Mouse (Mus musculus) forebrain, embryonic 15.5 days (tissue): ENCODE measurements around the gene Trip11. TPM values are rescaled to one million over a fixed set of nuclear protein-coding genes. Genes with fewer than 3 reads are reported as not detected.

Source experiments
- ATAC-seq: fragments of 200-750 bp; cut with Nextera tagmentation; replicated peaks from 2 replicates; pipeline ENCODE4 v1.8.0; 2017; ENCODE audit warnings: mild to moderate bottlenecking, moderate TSS enrichment, moderate library complexity
- H3K27ac ChIP-seq: fragments of 300-500 bp; sonication (generic); replicated peaks from 2 replicates; pipeline ENCODE4 v1.5.1; 2015; ENCODE audit warnings: mild to moderate bottlenecking, inconsistent platforms
- H3K27me3 ChIP-seq: fragments of 300-500 bp; sonication (generic); 2 replicates; pipeline ENCODE4 v1.6.1; 2015; ENCODE audit warnings: inconsistent platforms
- H3K36me3 ChIP-seq: fragments of 300-500 bp; sonication (generic); 2 replicates; pipeline ENCODE4 v1.6.1; 2015; ENCODE audit warnings: mild to moderate bottlenecking, inconsistent platforms
- H3K4me1 ChIP-seq: fragments of 300-500 bp; sonication (generic); 2 replicates; pipeline ENCODE4 v1.6.1; 2015; ENCODE audit warnings: inconsistent platforms
- H3K4me2 ChIP-seq: fragments of 300-500 bp; sonication (generic); replicated peaks from 2 replicates; pipeline ENCODE4 v1.6.1; 2015; ENCODE audit warnings: mild to moderate bottlenecking, inconsistent platforms
- H3K4me3 ChIP-seq: fragments of 300-500 bp; sonication (generic); 2 replicates; pipeline ENCODE4 v1.5.1; 2015; ENCODE audit warnings: mild to moderate bottlenecking, inconsistent platforms
- H3K9ac ChIP-seq: fragments of 300-500 bp; sonication (generic); replicated peaks from 2 replicates; pipeline ENCODE4 v1.6.1; 2015; ENCODE audit warnings: mild to moderate bottlenecking, inconsistent platforms
- H3K9me3 ChIP-seq: fragments of 300-500 bp; sonication (generic); 2 replicates; pipeline ENCODE4 v1.6.1; 2016; ENCODE audit warnings: inconsistent platforms
- WGBS: fragments of 180-500 bp; shearing (Covaris S2); methylation state at CpG from one replicate; pipeline ENCODE4 v1.1.7; 2015; ENCODE audit warnings: mixed read lengths; 5-methylcytosine and 5-hydroxymethylcytosine counted together
- polyA plus RNA-seq: library from polyadenylated mRNA; unstranded; fragments of >200 nt; fragmentation: Nextera tagmentation; extraction: Ambion mirVana; gene quantifications from 2 replicates; pipeline ENCODE4 v1.2.1, GENCODE M21; 2015

Trip11 gene
- polyA plus RNA-seq, 1 experiment from 2014 or later, result 23.7 TPM

GRCm38 (mm10) chr12:101789767-101790166 is 123.3 kb downstream of the Trip11 start:
- WGBS, result 96% methylated on average over 3 of the region's 3 CpGs

GRCm38 (mm10) chr12:101789250-101789649 is 123.8 kb downstream of the Trip11 start:
- Histone ChIP-seq H3K9ac (no peak overlapping the region), H3K27ac (no peak overlapping the region), H3K36me3 (no peaks in the 10 kb centered on the region), H3K4me2 (no peak overlapping the region), H3K27me3 (no peaks in the 10 kb centered on the region), H3K9me3 (no peaks in the 10 kb centered on the region), H3K4me3 (no peak overlapping the region), H3K4me1 (no peaks in the 10 kb centered on the region)
- WGBS, result 74% methylated on average over 3 of the region's 3 CpGs
- no peak for ATAC-seq

More at GRCm38 (mm10) chr12:101789767-101790166, 123.3 kb downstream of the Trip11 start:
- Histone ChIP-seq H3K4me1 (no peaks in the 10 kb centered on the region), H3K9ac (no peak overlapping the region), H3K27ac (no peak overlapping the region), H3K4me3 (no peak overlapping the region), H3K9me3 (no peaks in the 10 kb centered on the region), H3K4me2 (no peak overlapping the region), H3K36me3 (no peaks in the 10 kb centered on the region), H3K27me3 (no peaks in the 10 kb centered on the region)
- no peak for ATAC-seq

Other genes with a start within 250 kb of the Trip11 start
- gene Tc2n, start 194.7 kb downstream of the Trip11 start, polyA plus RNA-seq, result 0.08 and 0.24 TPM in 2 replicates
- gene Fbln5, start 94.2 kb downstream of the Trip11 start, polyA plus RNA-seq, result 5.9 and 6.4 TPM in 2 replicates
- 12.8 and 14.0 TPM in 2 replicates for gene Atxn3, start 45.0 kb upstream of the Trip11 start, polyA plus RNA-seq
- gene Cpsf2, start 62.7 kb upstream of the Trip11 start, polyA plus RNA-seq, result 32.9 and 33.7 TPM in 2 replicates
- 1.2 and 1.3 TPM in 2 replicates for gene Slc24a4, start 215.5 kb upstream of the Trip11 start, polyA plus RNA-seq